Mouse (Mus musculus) 416B (cell line): ENCODE results near the gene Ap4e1.
"Not testable (repeated sequence)": the region's sequence is repeated elsewhere in the genome, so short reads cannot be mapped to it uniquely, and the experiment has no call there.

Experiments used
- DNase-seq: peaks from one replicate; pipeline ENCODE4 v3.0.0; 2011; ENCODE audit warnings: low read depth

Gene Ap4e1

GRCm38 (mm10) chr2:127077611-127078010 is 69.1 kb downstream of the Ap4e1 start:
- no peak for DNase-seq

DNA sequence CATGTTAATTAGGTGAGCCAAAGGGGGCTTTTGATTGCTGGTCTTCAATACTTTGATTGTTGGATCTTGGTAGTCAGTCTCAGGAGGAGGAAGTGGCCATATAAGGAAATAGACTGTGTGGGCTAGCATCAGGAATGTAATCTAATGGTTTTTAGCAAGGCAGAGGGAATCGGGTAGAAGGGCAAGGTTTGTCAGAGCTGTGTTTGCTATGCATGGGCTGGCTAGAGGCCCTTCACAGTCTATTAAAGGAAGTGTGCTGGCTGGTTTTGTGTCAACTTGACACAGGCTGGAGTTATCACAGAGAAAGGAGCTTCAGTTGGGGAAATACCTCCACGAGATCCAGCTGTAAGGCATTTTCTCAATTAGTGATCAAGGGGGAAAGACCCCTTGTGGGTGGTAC is 70.5 kb downstream of the Ap4e1 start:
- peak; percentile 23 for DNase-seq

GRCm38 (mm10) chr2:127079881-127080590 is 71.5 kb downstream of the Ap4e1 start:
- DNase-seq = peak; percentile 58

- no peak for DNase-seq
These were observed 72.2 kb downstream of the Ap4e1 start for GRCm38 (mm10) chr2:127080591-127081218.

- peak; percentile 62 for DNase-seq
These were observed 77.7 kb downstream of the Ap4e1 start for GRCm38 (mm10) chr2:127086235-127086634.

DNA sequence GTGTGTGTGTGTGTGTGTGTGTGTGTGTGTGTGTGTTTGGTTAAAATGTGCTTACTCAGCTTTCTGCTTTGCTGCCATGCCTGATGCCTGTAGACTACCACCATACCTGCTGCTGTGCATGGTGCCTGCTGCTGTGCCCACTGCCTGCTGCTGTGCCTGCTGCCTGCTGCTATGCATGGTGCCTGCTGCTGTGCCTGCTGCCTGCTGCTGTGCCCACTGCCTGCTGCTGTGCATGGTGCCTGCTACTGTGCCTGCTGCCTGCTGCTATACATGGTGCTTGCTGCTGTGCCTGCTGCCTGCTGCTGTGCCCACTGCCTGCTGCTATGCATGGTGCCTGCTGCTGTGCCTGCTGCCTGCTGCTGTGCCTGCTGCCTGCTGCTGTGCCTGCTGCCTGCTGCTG is 81.6 kb downstream of the Ap4e1 start:
- DNase-seq = not testable (repeated sequence)

- no peak for DNase-seq
These were observed 83.5 kb downstream of the Ap4e1 start for GRCm38 (mm10) chr2:127092000-127092399.

DNA sequence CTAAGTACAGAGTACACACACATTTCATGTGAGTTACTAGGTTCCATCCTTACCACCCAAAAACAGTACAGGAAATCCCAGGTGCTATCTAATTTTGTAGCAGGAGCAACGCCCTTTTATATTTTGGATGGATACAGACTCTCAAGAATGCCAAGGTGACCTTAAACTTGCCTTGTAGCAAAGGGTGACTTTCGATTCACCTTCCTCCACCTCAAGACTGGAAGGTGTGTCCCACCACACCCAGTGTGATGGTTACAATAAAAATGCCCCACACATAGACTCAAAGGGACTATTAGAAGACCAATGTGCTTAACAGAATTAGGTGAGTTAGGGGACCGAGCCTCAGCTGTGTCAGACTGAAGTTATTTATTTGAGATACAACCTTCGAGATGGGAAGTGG is 100.5 kb downstream of the Ap4e1 start:
- no peak for DNase-seq
